Mouse (Mus musculus): Measurements from ENCODE around the gene Smim11. TPM values are rescaled to one million over a fixed set of nuclear protein-coding genes. Genes with fewer than 3 reads are reported as not detected.

Smim11 gene
- polyA plus RNA-seq, 1 experiment from 2014 or later: 75.9 TPM

GRCm38 (mm10) chr16:92327911-92328310 lies 26.8 kb downstream of the Smim11 start:
- ATAC-seq (ENCODE audit: low FRiP score, low TSS enrichment): no peak
- WGBS: 92% methylated on average over 10 of the region's 10 CpGs
- H3K4me1 ChIP-seq (ENCODE audit: control insufficient read depth, insufficient read depth, low read length): peaks cover 8% of the 10 kb centered on the region

DNA sequence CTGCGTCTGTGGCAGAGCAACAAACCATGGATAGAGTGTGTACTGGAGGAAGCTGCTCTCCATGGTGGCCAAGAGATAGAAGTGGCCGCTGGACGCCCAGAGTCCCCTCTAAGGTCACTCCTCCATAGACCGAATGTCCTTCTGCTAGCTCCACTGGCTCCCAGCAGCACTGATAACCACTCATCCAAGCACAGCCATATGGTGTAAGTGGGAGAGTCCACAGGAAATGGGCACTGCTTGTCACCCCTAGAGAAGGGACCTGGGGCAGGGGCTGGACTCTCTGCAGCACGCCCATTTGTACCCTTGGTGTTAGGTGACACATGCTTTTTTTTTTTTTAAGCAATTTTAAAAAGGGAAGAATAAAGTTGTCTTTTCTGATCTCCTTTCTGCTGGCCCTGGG lies 29.9 kb downstream of the Smim11 start:
- 88% methylated on average over 5 of the region's 5 CpGs for WGBS
- no peak overlapping the region for H3K9ac ChIP-seq (replicated peaks; ENCODE audit: low read length)

More at GRCm38 (mm10) chr16:92327911-92328310, 26.8 kb downstream of the Smim11 start:
- H3K27ac ChIP-seq (replicated peaks; ENCODE audit: low read depth, low read length): no peak overlapping the region
- H3K36me3 ChIP-seq (ENCODE audit: control insufficient read depth, insufficient read depth, low read length): no peaks in the 10 kb centered on the region
- no peak for DNase-seq
- H3K4me3 ChIP-seq (replicated peaks; ENCODE audit: low read depth, low read length): no peak overlapping the region
- H3K9ac ChIP-seq (replicated peaks; ENCODE audit: low read length): no peak overlapping the region
- H3K27me3 ChIP-seq (ENCODE audit: control insufficient read depth, insufficient read depth, low read length): no peaks in the 10 kb centered on the region
- H3K4me2 ChIP-seq (ENCODE audit: low read length): no peak overlapping the region
- no peaks in the 10 kb centered on the region for H3K9me3 ChIP-seq (ENCODE audit: control insufficient read depth, low read length)

GRCm38 (mm10) chr16:92334600-92334999 lies 33.5 kb downstream of the Smim11 start:
- Histone ChIP-seq H3K4me1 (ENCODE audit: control insufficient read depth, insufficient read depth, low read length) (no peaks in the 10 kb centered on the region), H3K4me2 (ENCODE audit: low read length) (no peak overlapping the region), H3K9me3 (ENCODE audit: control insufficient read depth, low read length) (no peaks in the 10 kb centered on the region), H3K27me3 (ENCODE audit: control insufficient read depth, insufficient read depth, low read length) (no peaks in the 10 kb centered on the region), H3K27ac (replicated peaks; ENCODE audit: low read depth, low read length) (no peak overlapping the region), H3K9ac (replicated peaks; ENCODE audit: low read length) (no peak overlapping the region), H3K4me3 (replicated peaks; ENCODE audit: low read depth, low read length) (no peak overlapping the region), H3K36me3 (ENCODE audit: control insufficient read depth, insufficient read depth, low read length) (no peaks in the 10 kb centered on the region)
- 65% methylated on average over 9 of the region's 9 CpGs for WGBS
- no peak for ATAC-seq (ENCODE audit: low FRiP score, low TSS enrichment)
- DNase-seq: no peak

More for the DNA sequence above, 29.9 kb downstream of the Smim11 start:
- no peaks in the 10 kb centered on the region for H3K36me3 ChIP-seq (ENCODE audit: control insufficient read depth, insufficient read depth, low read length)
- H3K4me3 ChIP-seq (replicated peaks; ENCODE audit: low read depth, low read length): no peak overlapping the region
- H3K4me1 ChIP-seq (ENCODE audit: control insufficient read depth, insufficient read depth, low read length): no peaks in the 10 kb centered on the region
- H3K27me3 ChIP-seq (ENCODE audit: control insufficient read depth, insufficient read depth, low read length): no peaks in the 10 kb centered on the region
- no peaks in the 10 kb centered on the region for H3K9me3 ChIP-seq (ENCODE audit: control insufficient read depth, low read length)
- no peak overlapping the region for H3K27ac ChIP-seq (replicated peaks; ENCODE audit: low read depth, low read length)
- ATAC-seq (ENCODE audit: low FRiP score, low TSS enrichment) (no peak), DNase-seq (no peak)
- H3K4me2 ChIP-seq (ENCODE audit: low read length): no peak overlapping the region

DNA sequence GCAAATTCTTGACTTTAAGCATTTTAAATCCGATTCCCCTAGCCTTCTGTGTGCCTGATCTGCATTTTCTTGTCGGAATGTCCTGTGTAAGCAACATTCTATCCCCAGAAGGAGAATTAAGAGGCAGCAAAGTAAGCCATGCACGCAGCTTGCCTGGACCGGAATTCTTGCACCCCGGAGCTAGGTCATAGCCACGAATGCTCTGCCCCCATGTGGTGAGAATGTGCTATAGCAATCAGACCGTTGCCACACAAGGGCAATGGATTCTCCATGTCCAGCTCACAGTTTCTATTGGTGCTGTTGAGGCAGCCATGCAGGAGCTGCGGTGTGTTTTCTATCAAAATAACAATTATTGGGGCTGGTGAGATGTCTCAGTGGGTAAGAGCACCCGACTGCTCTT lies 35.2 kb downstream of the Smim11 start:
- Histone ChIP-seq H3K4me3 (replicated peaks; ENCODE audit: low read depth, low read length) (no peak overlapping the region), H3K4me1 (ENCODE audit: control insufficient read depth, insufficient read depth, low read length) (0 out of 2 replicates have a peak, but pooled peaks cover 3% of the 10 kb centered on the region), H3K4me2 (ENCODE audit: low read length) (no peak overlapping the region), H3K27ac (replicated peaks; ENCODE audit: low read depth, low read length) (no peak overlapping the region), H3K9me3 (ENCODE audit: control insufficient read depth, low read length) (no peaks in the 10 kb centered on the region), H3K27me3 (ENCODE audit: control insufficient read depth, insufficient read depth, low read length) (no peaks in the 10 kb centered on the region), H3K9ac (replicated peaks; ENCODE audit: low read length) (no peak overlapping the region), H3K36me3 (ENCODE audit: control insufficient read depth, insufficient read depth, low read length) (no peaks in the 10 kb centered on the region)
- ATAC-seq (ENCODE audit: low FRiP score, low TSS enrichment): no peak
- peak; percentile 92 for DNase-seq
- WGBS: 5% methylated on average over 9 of the region's 9 CpGs

DNA sequence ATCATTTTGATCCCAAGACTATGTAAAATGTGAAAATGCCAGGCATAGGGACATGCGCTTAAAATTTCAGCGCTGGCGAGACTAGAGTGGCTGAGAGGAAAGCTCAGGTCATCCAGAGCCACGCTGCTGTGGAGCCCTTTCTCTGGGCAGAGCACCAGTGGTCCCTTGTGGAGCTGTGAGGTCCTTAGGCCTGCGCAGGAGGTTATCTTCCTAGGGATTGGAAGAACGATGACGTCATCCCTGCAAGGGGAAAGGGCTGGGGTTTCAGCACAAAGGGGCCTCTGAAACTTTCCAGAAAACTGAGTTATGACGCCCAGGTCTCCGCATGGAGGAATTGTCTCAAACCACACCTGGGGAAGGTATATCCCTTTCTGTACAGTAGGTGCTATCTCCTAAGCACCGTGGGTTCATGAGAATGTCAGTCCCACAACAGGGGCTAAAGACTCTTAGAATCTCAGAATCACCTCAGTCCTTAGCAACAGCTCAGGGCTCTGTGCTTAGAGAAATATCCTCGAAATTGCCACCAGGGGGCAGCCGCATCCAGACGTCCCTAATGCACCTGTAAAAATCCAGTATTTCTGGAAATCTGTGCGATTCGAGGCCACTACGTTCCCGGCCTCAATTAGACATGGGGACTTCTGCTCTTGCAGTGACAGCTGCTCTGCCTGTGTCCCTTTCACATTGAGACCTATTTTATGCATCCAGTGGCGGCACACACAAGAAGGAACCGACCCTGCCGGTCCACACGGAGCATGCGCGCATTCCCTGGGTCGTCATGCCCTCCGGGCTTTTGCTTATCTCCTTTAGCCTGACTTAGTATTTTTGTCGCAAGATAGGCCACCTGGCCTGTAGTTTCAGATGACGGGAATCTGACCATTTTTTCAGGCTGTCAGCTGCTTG lies 39.8 kb downstream of the Smim11 start:
- peak overlapping the region; percentile 28 for H3K4me3 ChIP-seq (replicated peaks; ENCODE audit: low read depth, low read length)
- 0 out of 2 replicates have a peak overlapping the region, but pooled peaks have one; percentile 41 for H3K27ac ChIP-seq (replicated peaks; ENCODE audit: low read depth, low read length)
- no peaks in the 10 kb centered on the region for H3K36me3 ChIP-seq (ENCODE audit: control insufficient read depth, insufficient read depth, low read length)
- H3K4me1 ChIP-seq (ENCODE audit: control insufficient read depth, insufficient read depth, low read length): peaks cover 6% of the 10 kb centered on the region; the same call in 1 of the 2 replicates
- 28% methylated on average over 27 of the region's 27 CpGs for WGBS
- no peaks in the 10 kb centered on the region for H3K9me3 ChIP-seq (ENCODE audit: control insufficient read depth, low read length)
- H3K27me3 ChIP-seq (ENCODE audit: control insufficient read depth, insufficient read depth, low read length): no peaks in the 10 kb centered on the region
- H3K9ac ChIP-seq (replicated peaks; ENCODE audit: low read length): peak overlapping the region; percentile 42; the same call in 1 of the 2 replicates
- peak overlapping the region; percentile 52 for H3K4me2 ChIP-seq (ENCODE audit: low read length)
- DNase-seq (peak; percentile 93), ATAC-seq (ENCODE audit: low FRiP score, low TSS enrichment) (peak; percentile 71)

DNA sequence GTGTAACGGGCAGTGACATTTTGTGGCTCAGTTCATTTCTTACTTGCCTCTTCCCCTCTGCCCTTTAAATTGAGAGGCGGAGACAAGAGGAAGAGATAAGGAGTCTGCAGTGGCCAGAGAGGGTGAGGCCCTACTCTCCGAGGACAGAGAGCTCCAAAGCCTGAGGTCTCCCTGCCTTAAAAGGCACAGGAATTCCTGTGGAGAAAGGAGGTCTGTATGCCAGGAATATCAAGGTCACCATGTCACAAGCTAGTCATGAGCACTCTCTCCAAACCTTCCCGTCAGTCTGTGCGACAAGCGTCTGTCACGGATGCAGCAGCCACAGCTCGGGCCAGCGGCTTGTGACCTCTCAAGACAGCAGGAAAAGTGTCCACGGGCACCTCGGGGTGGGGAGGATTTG lies 44.1 kb downstream of the Smim11 start:
- ATAC-seq (ENCODE audit: low FRiP score, low TSS enrichment) (no peak), DNase-seq (no peak)
- Histone ChIP-seq H3K4me1 (ENCODE audit: control insufficient read depth, insufficient read depth, low read length) (peaks cover 6% of the 10 kb centered on the region; the same call in 1 of the 2 replicates), H3K27ac (replicated peaks; ENCODE audit: low read depth, low read length) (no peak overlapping the region), H3K4me3 (replicated peaks; ENCODE audit: low read depth, low read length) (no peak overlapping the region), H3K9me3 (ENCODE audit: control insufficient read depth, low read length) (no peaks in the 10 kb centered on the region; the same call in 1 of the 2 replicates), H3K4me2 (ENCODE audit: low read length) (no peak overlapping the region), H3K27me3 (ENCODE audit: control insufficient read depth, insufficient read depth, low read length) (no peaks in the 10 kb centered on the region), H3K36me3 (ENCODE audit: control insufficient read depth, insufficient read depth, low read length) (no peaks in the 10 kb centered on the region), H3K9ac (replicated peaks; ENCODE audit: low read length) (no peak overlapping the region)
- WGBS: 71% methylated on average over 11 of the region's 11 CpGs

GRCm38 (mm10) chr16:92346297-92346916 lies 45.3 kb downstream of the Smim11 start:
- DNase-seq (peak; percentile 61), ATAC-seq (ENCODE audit: low FRiP score, low TSS enrichment) (no peak)
- no peak overlapping the region for H3K9ac ChIP-seq (replicated peaks; ENCODE audit: low read length)
- H3K27ac ChIP-seq (replicated peaks; ENCODE audit: low read depth, low read length): no peak overlapping the region
- no peak overlapping the region for H3K4me3 ChIP-seq (replicated peaks; ENCODE audit: low read depth, low read length)
- H3K4me1 ChIP-seq (ENCODE audit: control insufficient read depth, insufficient read depth, low read length): peaks cover 2% of the 10 kb centered on the region; the same call in 1 of the 2 replicates
- H3K9me3 ChIP-seq (ENCODE audit: control insufficient read depth, low read length): no peaks in the 10 kb centered on the region; the same call in 1 of the 2 replicates
- H3K36me3 ChIP-seq (ENCODE audit: control insufficient read depth, insufficient read depth, low read length): no peaks in the 10 kb centered on the region
- WGBS: 49% methylated on average over 13 of the region's 13 CpGs
- no peak overlapping the region for H3K4me2 ChIP-seq (ENCODE audit: low read length)
- H3K27me3 ChIP-seq (ENCODE audit: control insufficient read depth, insufficient read depth, low read length): no peaks in the 10 kb centered on the region

GRCm38 (mm10) chr16:92348941-92349340 lies 47.9 kb downstream of the Smim11 start:
- no peaks in the 10 kb centered on the region; the same call in 1 of the 2 replicates for H3K9me3 ChIP-seq (ENCODE audit: control insufficient read depth, low read length)
- WGBS: 44% methylated on average over 12 of the region's 12 CpGs

More at GRCm38 (mm10) chr16:92348941-92349340, 47.9 kb downstream of the Smim11 start:
- Histone ChIP-seq H3K4me3 (replicated peaks; ENCODE audit: low read depth, low read length) (no peak overlapping the region), H3K4me2 (ENCODE audit: low read length) (no peak overlapping the region; the same call in 1 of the 2 replicates), H3K9ac (replicated peaks; ENCODE audit: low read length) (no peak overlapping the region), H3K27ac (replicated peaks; ENCODE audit: low read depth, low read length) (no peak overlapping the region), H3K36me3 (ENCODE audit: control insufficient read depth, insufficient read depth, low read length) (no peaks in the 10 kb centered on the region), H3K4me1 (ENCODE audit: control insufficient read depth, insufficient read depth, low read length) (no peaks in the 10 kb centered on the region; the same call in 1 of the 2 replicates), H3K27me3 (ENCODE audit: control insufficient read depth, insufficient read depth, low read length) (no peaks in the 10 kb centered on the region)
- ATAC-seq (ENCODE audit: low FRiP score, low TSS enrichment) (no peak; the same call in 1 of the 2 replicates), DNase-seq (peak; percentile 65)
